Mouse (Mus musculus): ENCODE measurements around the gene Coasy. TPM values are rescaled to one million over a fixed set of nuclear protein-coding genes. Genes with fewer than 3 reads are reported as not detected.
A peak's percentile ranks its signal among the peaks of the same experiment; 100 is the strongest.

Coasy gene
- polyA plus RNA-seq, 1 experiment from 2014 or later: 43.3 TPM

- ATAC-seq (replicated peaks): no peak
- peaks cover 2% of the 10 kb centered on the region for H3K36me3 ChIP-seq (replicated peaks)
- peaks cover 45% of the 10 kb centered on the region for H3K4me1 ChIP-seq
- 87% methylated on average over 14 of the region's 14 CpGs for WGBS
- no peak overlapping the region for H3K9ac ChIP-seq
- peaks cover 19% of the 10 kb centered on the region for H3K27me3 ChIP-seq (replicated peaks)
- H3K9me3 ChIP-seq: no peaks in the 10 kb centered on the region
- no peak overlapping the region for H3K4me3 ChIP-seq
- no peak overlapping the region for H3K27ac ChIP-seq
- H3K4me2 ChIP-seq: no peak overlapping the region
These were observed 1.9 kb downstream of the Coasy start for GRCm38 (mm10) chr11:101084246-101084645.

GRCm38 (mm10) chr11:101084811-101085210, 2.4 kb downstream of the Coasy start:
- Histone ChIP-seq H3K4me2 (no peak overlapping the region), H3K9me3 (no peaks in the 10 kb centered on the region), H3K9ac (no peak overlapping the region), H3K36me3 (replicated peaks) (peaks cover 8% of the 10 kb centered on the region), H3K27me3 (replicated peaks) (peaks cover 14% of the 10 kb centered on the region), H3K27ac (no peak overlapping the region), H3K4me3 (no peak overlapping the region), H3K4me1 (peaks cover 45% of the 10 kb centered on the region)
- 91% methylated on average over 12 of the region's 12 CpGs for WGBS
- no peak for ATAC-seq (replicated peaks)

GRCm38 (mm10) chr11:101085617-101086322, 3.4 kb downstream of the Coasy start:
- WGBS: 93% methylated on average over 18 of the region's 18 CpGs
- Histone ChIP-seq H3K36me3 (replicated peaks) (peaks cover 16% of the 10 kb centered on the region), H3K27ac (no peak overlapping the region; the same call in 1 of the 2 replicates), H3K4me2 (no peak overlapping the region), H3K27me3 (replicated peaks) (peaks cover 4% of the 10 kb centered on the region), H3K9me3 (no peaks in the 10 kb centered on the region), H3K9ac (0 out of 2 replicates have a peak overlapping the region, but pooled peaks have one; percentile 73), H3K4me3 (no peak overlapping the region), H3K4me1 (peaks cover 45% of the 10 kb centered on the region)
- ATAC-seq (replicated peaks): no peak

- WGBS: 83% methylated on average over 6 of the region's 6 CpGs
- no peaks in the 10 kb centered on the region for H3K9me3 ChIP-seq
- peak overlapping the region; percentile 85 for H3K27ac ChIP-seq
- H3K4me1 ChIP-seq: peaks cover 45% of the 10 kb centered on the region
- peak overlapping the region; percentile 73; the same call in 1 of the 2 replicates for H3K4me3 ChIP-seq
- peak overlapping the region; percentile 73 for H3K9ac ChIP-seq
- ATAC-seq (replicated peaks): no peak
- H3K27me3 ChIP-seq (replicated peaks): no peaks in the 10 kb centered on the region
- peaks cover 21% of the 10 kb centered on the region for H3K36me3 ChIP-seq (replicated peaks)
- H3K4me2 ChIP-seq: peak overlapping the region; percentile 80
These were observed 3.9 kb downstream of the Coasy start for GRCm38 (mm10) chr11:101086323-101086674.

- ATAC-seq (replicated peaks): peak; percentile 85
- Histone ChIP-seq H3K4me1 (peaks cover 38% of the 10 kb centered on the region), H3K27me3 (replicated peaks) (no peaks in the 10 kb centered on the region), H3K9me3 (no peaks in the 10 kb centered on the region), H3K4me2 (peak within 1 kb of the TSS; percentile 80), H3K27ac (peak within 1 kb of the TSS; percentile 85), H3K4me3 (peak within 1 kb of the TSS; percentile 73), H3K9ac (peak within 1 kb of the TSS; percentile 73), H3K36me3 (replicated peaks) (peaks cover 26% of the 10 kb centered on the region)
- WGBS: 2% methylated on average over 51 of the region's 52 CpGs
These were observed 4.7 kb downstream of the Coasy start, which contains the start of gene Mlx for GRCm38 (mm10) chr11:101086756-101087681. Gene Mlx, plus strand, starts transcription at chr11:101087277.

- peaks cover 30% of the 10 kb centered on the region for H3K36me3 ChIP-seq (replicated peaks)
- 12% methylated on average over 8 of the region's 8 CpGs for WGBS
- ATAC-seq (replicated peaks): no peak
These were observed 5.3 kb downstream of the Coasy start for GRCm38 (mm10) chr11:101087682-101088055.

DNA sequence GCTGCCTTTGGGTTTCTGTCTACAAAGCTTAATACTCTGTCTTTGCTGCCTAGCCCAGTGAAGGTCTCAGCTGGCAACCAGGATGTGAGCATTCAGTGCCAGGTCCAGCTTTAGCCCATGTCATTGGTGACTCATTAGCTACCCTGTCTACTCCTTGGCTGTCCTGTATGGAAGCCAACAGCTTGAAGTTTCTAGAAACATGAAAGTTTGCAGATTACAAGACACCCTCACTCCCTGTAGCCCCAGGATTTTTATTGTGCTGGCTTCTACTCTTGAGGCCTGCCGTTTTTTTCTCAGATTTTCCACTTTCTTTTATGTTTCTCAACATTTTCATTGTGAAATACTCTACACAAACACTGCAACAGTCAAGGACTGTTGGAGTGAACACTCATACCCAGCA, 7.6 kb downstream of the Coasy start:
- no peaks in the 10 kb centered on the region for H3K9me3 ChIP-seq
- no peak overlapping the region for H3K4me3 ChIP-seq
- H3K9ac ChIP-seq: no peak overlapping the region
- WGBS: 88% methylated on average over 1 of the region's 1 CpGs
- peaks cover 35% of the 10 kb centered on the region for H3K36me3 ChIP-seq (replicated peaks)
- no peak overlapping the region for H3K4me2 ChIP-seq
- H3K27me3 ChIP-seq (replicated peaks): no peaks in the 10 kb centered on the region
- ATAC-seq (replicated peaks): no peak
- no peak overlapping the region for H3K27ac ChIP-seq
- peaks cover 34% of the 10 kb centered on the region for H3K4me1 ChIP-seq

More at GRCm38 (mm10) chr11:101087682-101088055, 5.3 kb downstream of the Coasy start:
- Histone ChIP-seq H3K4me3 (peak overlapping the region; percentile 73), H3K27ac (peak overlapping the region; percentile 85), H3K27me3 (replicated peaks) (no peaks in the 10 kb centered on the region), H3K9ac (peak overlapping the region; percentile 73), H3K4me1 (peaks cover 36% of the 10 kb centered on the region), H3K9me3 (no peaks in the 10 kb centered on the region), H3K4me2 (peak overlapping the region; percentile 80)

DNA sequence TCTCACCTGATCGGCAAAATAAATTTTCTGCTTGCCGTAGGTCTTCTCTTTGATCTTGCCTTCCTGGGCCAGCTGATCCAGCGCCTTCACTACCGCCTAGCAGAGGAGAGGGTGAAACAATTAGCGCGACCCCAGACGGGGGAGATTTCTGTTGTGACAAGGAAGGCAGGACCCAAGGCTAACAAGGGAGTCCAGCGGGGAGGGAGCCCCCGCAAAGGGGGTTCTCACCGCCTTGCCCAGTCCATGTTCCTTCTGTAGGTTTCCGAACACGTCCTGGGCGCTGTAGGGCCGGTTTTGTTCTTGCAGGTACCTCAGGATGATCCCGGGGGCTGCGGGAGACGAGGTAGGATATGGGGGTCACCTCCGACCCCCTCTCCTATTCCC, 12.6 kb downstream of the Coasy start:
- Histone ChIP-seq H3K27me3 (replicated peaks) (no peaks in the 10 kb centered on the region), H3K9me3 (no peaks in the 10 kb centered on the region), H3K4me1 (peaks cover 13% of the 10 kb centered on the region), H3K4me3 (peak overlapping the region; percentile 68), H3K27ac (peak overlapping the region; percentile 90), H3K36me3 (replicated peaks) (peaks cover 58% of the 10 kb centered on the region), H3K4me2 (peak overlapping the region; percentile 84), H3K9ac (peak overlapping the region; percentile 39)
- WGBS: 1% methylated on average over 18 of the region's 18 CpGs
- peak; percentile 53 for ATAC-seq (replicated peaks)

- Histone ChIP-seq H3K27ac (peak within 1 kb of the TSS; percentile 90), H3K27me3 (replicated peaks) (no peaks in the 10 kb centered on the region), H3K9me3 (no peaks in the 10 kb centered on the region), H3K4me1 (peaks cover 13% of the 10 kb centered on the region), H3K9ac (peak within 1 kb of the TSS; percentile 75), H3K36me3 (replicated peaks) (peaks cover 58% of the 10 kb centered on the region), H3K4me2 (peak within 1 kb of the TSS; percentile 84), H3K4me3 (peak within 1 kb of the TSS; percentile 68)
- under 1% methylated on average over 43 of the region's 43 CpGs for WGBS
- peak; percentile 96 for ATAC-seq (replicated peaks)
These were observed 13.1 kb downstream of the Coasy start, which contains the start of gene Psmc3ip for GRCm38 (mm10) chr11:101095314-101096024. Gene Psmc3ip, minus strand, starts transcription at chr11:101095436.

DNA sequence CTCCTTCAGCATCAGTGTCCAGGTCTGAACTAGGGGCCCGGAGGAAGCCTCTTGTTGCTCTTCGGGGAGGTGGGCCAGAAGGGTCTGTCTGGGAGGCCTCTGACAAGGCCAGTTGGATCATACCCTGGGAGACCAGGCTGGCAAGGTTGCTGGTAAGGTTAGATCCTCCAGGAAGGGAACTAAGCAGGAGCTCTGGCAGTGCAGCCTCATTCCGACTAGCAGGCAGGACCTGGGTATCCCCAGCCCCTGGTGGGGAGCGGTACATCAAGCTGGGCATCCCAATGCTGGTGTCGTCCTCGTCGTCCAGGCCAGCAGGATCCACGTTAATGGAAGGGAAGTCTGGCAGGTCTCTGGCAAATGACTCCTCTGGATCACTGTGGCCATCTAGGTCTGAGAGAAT, 15.9 kb downstream of the Coasy start:
- WGBS: 93% methylated on average over 8 of the region's 8 CpGs
- no peak overlapping the region for H3K9ac ChIP-seq
- no peaks in the 10 kb centered on the region for H3K27me3 ChIP-seq (replicated peaks)
- ATAC-seq (replicated peaks): no peak
- H3K4me3 ChIP-seq: no peak overlapping the region
- H3K27ac ChIP-seq: no peak overlapping the region
- peaks cover 13% of the 10 kb centered on the region for H3K4me1 ChIP-seq
- H3K9me3 ChIP-seq: no peaks in the 10 kb centered on the region
- H3K4me2 ChIP-seq: no peak overlapping the region
- peaks cover 47% of the 10 kb centered on the region for H3K36me3 ChIP-seq (replicated peaks)

GRCm38 (mm10) chr11:101103011-101103410, 20.6 kb downstream of the Coasy start:
- no peak overlapping the region for H3K27ac ChIP-seq
- no peaks in the 10 kb centered on the region for H3K27me3 ChIP-seq (replicated peaks)
- H3K4me2 ChIP-seq: no peak overlapping the region
- no peak for ATAC-seq (replicated peaks)
- no peaks in the 10 kb centered on the region for H3K4me1 ChIP-seq
- no peaks in the 10 kb centered on the region for H3K9me3 ChIP-seq
- WGBS: 92% methylated on average over 5 of the region's 5 CpGs
- H3K4me3 ChIP-seq: no peak overlapping the region
- H3K36me3 ChIP-seq (replicated peaks): peaks cover 37% of the 10 kb centered on the region
- no peak overlapping the region for H3K9ac ChIP-seq

- Histone ChIP-seq H3K27ac (no peak overlapping the region), H3K9me3 (no peaks in the 10 kb centered on the region), H3K4me2 (no peak overlapping the region), H3K9ac (no peak overlapping the region), H3K4me3 (no peak overlapping the region), H3K36me3 (replicated peaks) (0 out of 2 replicates have a peak, but pooled peaks cover 3% of the 10 kb centered on the region), H3K27me3 (replicated peaks) (no peaks in the 10 kb centered on the region), H3K4me1 (no peaks in the 10 kb centered on the region)
- WGBS: 54% methylated on average over 4 of the region's 4 CpGs
- ATAC-seq (replicated peaks): no peak
These were observed 27.0 kb downstream of the Coasy start for GRCm38 (mm10) chr11:101109351-101109750.

Measured in midbrain, embryonic 15.5 days (tissue).